Comparison of ENCODE assay signal across 20 mouse cellular contexts in the genomic region with DNA sequence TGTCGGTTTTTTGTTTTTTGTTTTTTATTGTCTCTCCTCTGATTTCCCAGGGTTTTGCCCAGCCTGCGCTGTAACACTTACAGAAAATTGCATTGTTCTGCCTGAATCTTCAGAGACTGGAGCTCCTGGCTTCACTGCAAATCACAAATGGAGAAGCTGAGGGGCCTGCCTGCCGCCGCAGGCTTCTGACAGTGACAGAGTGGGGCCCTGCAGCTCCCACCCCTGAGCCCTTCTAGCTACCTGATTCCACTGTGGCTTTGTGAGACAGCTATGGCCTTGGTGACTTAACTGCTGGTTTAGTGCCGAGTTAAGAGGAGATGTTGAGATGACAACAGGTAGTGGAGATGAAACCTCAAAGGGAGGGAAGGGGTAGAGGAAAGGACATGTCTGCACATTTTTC. TPM values are rescaled to one million over a fixed set of nuclear protein-coding genes. Genes with fewer than 3 reads are reported as not detected.
A peak's percentile ranks its signal among the peaks of the same experiment; 100 is the strongest.
DNase-seq lines count a peak whose midpoint lies in the region; ATAC-seq and TF ChIP-seq lines count a peak whose summit lies in the region.
"Had no signal": no experiment of that assay in that cellular context is flagged by ENCODE, and none has a peak within 500 bp of the region (broad histone marks: within the 10 kb centered on the region; RNA-seq: fewer than 3 reads in every experiment).

No protein-coding gene starts in this region.

- DNase-seq in left cerebral cortex, adult 2 months (ENCODE audit: extremely low spot score in 1 of 2, low spot score in 2 of 2), result no peak
- DNase-seq in left cerebral cortex, postnatal 10 days (ENCODE audit: extremely low spot score in 1 of 2, low spot score in 2 of 2), result no peak
- DNase-seq in urinary bladder, adult 18-20 months (ENCODE audit: low spot score in 2 of 2), result no peak
- DNase-seq in kidney, postnatal 4 days, result no peak
- DNase-seq: adrenal gland, adult 2 months; adrenal gland, postnatal 25 days; cerebellum, adult 11 months; cerebellum, adult 8-10 months; cerebellum, postnatal 14 days; gastrocnemius, postnatal 10 days; heart, postnatal 36 days had no signal

- H3K27ac ChIP-seq in left cerebral cortex, adult 2 months, result peak overlapping the region; percentile 53; the same call in 1 of the 2 replicates
- H3K27ac ChIP-seq in bone marrow macrophage, adult 2 months (ENCODE audit: insufficient read depth, low read depth, low read length), result peak overlapping the region; percentile 24; the same call in 1 of the 2 replicates
- H3K27ac ChIP-seq: embryonic facial prominence, embryonic 12.5 days; forebrain, embryonic 15.5 days; heart, embryonic 13.5 days; hindbrain, embryonic 12.5 days had no signal

- TF ChIP-seq CTCF in left cerebral cortex, adult 2 months (IDR thresholded peaks at IDR 0.05), result no peak
- TF ChIP-seq CTCF in bone marrow macrophage, adult 2 months (IDR thresholded peaks at IDR 0.05; ENCODE audit: low read depth, low read length), result no peak

- TF ChIP-seq POLR2A in bone marrow macrophage, adult 2 months (IDR thresholded peaks at IDR 0.05; ENCODE audit: borderline replicate concordance, low read depth, low read length), result no peak

- peaks cover 46% of the 10 kb centered on the region for H3K4me1 ChIP-seq in bone marrow macrophage, adult 2 months (ENCODE audit: control insufficient read depth, insufficient read depth, low read length)
- H3K4me1 ChIP-seq: forebrain, embryonic 15.5 days had no signal

- ATAC-seq in hematopoietic stem cell, adult 5-6 weeks (replicated peaks in 1 of 2; ENCODE audit: insufficient read depth in 1 of 2, low FRiP score in 2 of 2, low TSS enrichment in 1 of 2, low read depth in 1 of 2, poor library complexity in 2 of 2, severe bottlenecking in 2 of 2), result peak; percentile 65 to 78
- ATAC-seq: activated CD4-positive, CD25-positive, alpha-beta regulatory T cell, adult 4 months; forebrain, embryonic 15.5 days; hindbrain, embryonic 16.5 days; Patski had no signal

- H3K4me3 ChIP-seq in left cerebral cortex, adult 2 months, result no peak overlapping the region
- H3K4me3 ChIP-seq in bone marrow macrophage, adult 2 months (ENCODE audit: insufficient read depth, low read length), result no peak overlapping the region
- H3K4me3 ChIP-seq: embryonic facial prominence, embryonic 12.5 days; forebrain, embryonic 15.5 days; heart, embryonic 13.5 days; hindbrain, embryonic 12.5 days had no signal

- intact Hi-C loops in left cerebral cortex, adult 2 months (cut with DNase I), result no loop called here
- intact Hi-C loops in left cerebral cortex, postnatal 10 days (cut with DNase I), result no loop called here

RNA-seq across cellular contexts. Expression of gene Fos, which starts 44.3 kb away (rescaled TPM):
- 10 to 100 TPM; 56.9 to 88.9 TPM for total RNA-seq in left cerebral cortex, adult 2 months (2021)
- 10 to 100 TPM; 11.0 to 14.8 TPM for total RNA-seq in left cerebral cortex, postnatal 10 days (2021)
- 64.0 and 65.2 TPM in 2 replicates for polyA plus RNA-seq in bone marrow macrophage, adult 2 months (2012; ENCODE audit: insufficient read depth, insufficient read length, missing spikeins)
- total RNA-seq in hematopoietic stem cell, adult 5-6 weeks (2017), result 1,145 and 1,310 TPM in 2 replicates

Comparison
In these comparisons a context has a peak if more than half of its experiments do, and no peak if none do; other contexts are left out.
1. RNA of gene Fos, which starts 44.3 kb away (total RNA-seq): 1,145 to 1,310 TPM in hematopoietic stem cell, adult 5-6 weeks; 56.9 to 88.9 TPM in left cerebral cortex, adult 2 months and 11.0 to 14.8 TPM in left cerebral cortex, postnatal 10 days; every median in the first group is over 10 times any median in the second.